Mouse (Mus musculus): ENCODE results near the gene Poc1a. TPM values are rescaled to one million over a fixed set of nuclear protein-coding genes. Genes with fewer than 3 reads are reported as not detected.

The Poc1a gene
- total and polyA plus RNA-seq, 2 experiments from 2014 or later = 9.8 to 10.8 TPM

DNA sequence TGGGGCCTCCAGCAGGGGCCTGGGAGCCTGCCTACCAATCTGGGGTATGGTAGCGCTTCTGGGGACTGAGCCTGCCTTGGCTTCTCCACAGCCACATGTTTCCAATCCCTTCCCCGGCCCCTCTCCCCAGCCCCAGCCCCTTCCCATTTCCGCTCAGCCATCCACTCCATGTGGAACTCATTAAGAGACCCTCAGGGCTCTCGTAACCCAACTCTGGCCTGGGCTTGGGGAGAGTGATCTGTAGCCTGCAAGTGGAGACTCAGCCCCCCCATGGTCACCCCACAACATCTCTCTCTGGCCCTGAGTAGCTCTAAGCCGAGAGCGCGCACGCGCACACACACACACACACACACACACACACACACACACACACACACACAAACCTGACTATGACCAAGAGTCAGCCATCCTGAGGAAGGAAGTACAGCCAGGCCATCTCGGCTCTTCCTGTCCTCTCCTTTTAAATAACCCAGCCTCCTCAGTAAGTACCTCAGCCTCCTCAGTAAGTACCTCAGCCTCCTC lies 75.5 kb downstream of the Poc1a start:
- no peak overlapping the region for H3K9ac ChIP-seq (replicated peaks; ENCODE audit: low read length)
- no peaks in the 10 kb centered on the region for H3K9me3 ChIP-seq (ENCODE audit: low read length)
- no peaks in the 10 kb centered on the region for H3K4me1 ChIP-seq (ENCODE audit: insufficient read depth, low read length)
- no peak for TF ChIP-seq CTCF (IDR thresholded peaks at IDR 0.05; ENCODE audit: low read depth)
- no peak for ATAC-seq
- no peaks in the 10 kb centered on the region for H3K36me3 ChIP-seq (ENCODE audit: insufficient read depth, low read length)
- no peak for DNase-seq (ENCODE audit: low spot score)
- H3K4me2 ChIP-seq (ENCODE audit: low read depth, low read length) = no peak overlapping the region
- H3K27ac ChIP-seq = no peak overlapping the region
- WGBS = 69% methylated on average over 5 of the region's 10 CpGs
- no peak overlapping the region for H3K4me3 ChIP-seq (ENCODE audit: low read length)
- no peaks in the 10 kb centered on the region for H3K27me3 ChIP-seq (ENCODE audit: insufficient read depth, low read length)

DNA sequence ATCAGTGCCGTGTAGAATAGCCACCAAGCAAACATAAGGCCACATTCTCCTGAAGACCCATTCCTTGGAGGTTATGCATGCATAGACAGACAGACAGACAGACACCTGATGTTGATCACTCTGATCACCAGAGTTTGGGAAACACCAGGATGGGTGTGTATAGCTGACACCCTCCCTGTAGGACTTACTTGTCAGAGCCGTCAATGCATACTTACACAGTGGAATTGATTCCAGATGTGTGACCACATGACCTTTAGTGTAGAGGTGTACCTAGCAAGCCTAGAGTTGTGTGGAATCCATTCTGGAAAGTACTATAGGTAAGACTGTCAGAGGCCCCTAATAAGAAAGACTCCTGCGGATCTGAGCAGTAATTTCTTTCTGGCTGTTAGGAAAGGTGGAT lies 76.3 kb downstream of the Poc1a start:
- H3K36me3 ChIP-seq (ENCODE audit: insufficient read depth, low read length) = no peaks in the 10 kb centered on the region
- H3K4me1 ChIP-seq (ENCODE audit: insufficient read depth, low read length) = no peaks in the 10 kb centered on the region
- H3K27ac ChIP-seq = no peak overlapping the region
- WGBS = 89% methylated on average over 3 of the region's 3 CpGs
- no peak overlapping the region for H3K4me3 ChIP-seq (ENCODE audit: low read length)
- no peak overlapping the region for H3K4me2 ChIP-seq (ENCODE audit: low read depth, low read length)
- TF ChIP-seq CTCF (IDR thresholded peaks at IDR 0.05; ENCODE audit: low read depth) = no peak
- no peak for ATAC-seq
- DNase-seq (ENCODE audit: low spot score) = no peak
- H3K9ac ChIP-seq (replicated peaks; ENCODE audit: low read length) = no peak overlapping the region
- H3K27me3 ChIP-seq (ENCODE audit: insufficient read depth, low read length) = no peaks in the 10 kb centered on the region
- no peaks in the 10 kb centered on the region for H3K9me3 ChIP-seq (ENCODE audit: low read length)

DNA sequence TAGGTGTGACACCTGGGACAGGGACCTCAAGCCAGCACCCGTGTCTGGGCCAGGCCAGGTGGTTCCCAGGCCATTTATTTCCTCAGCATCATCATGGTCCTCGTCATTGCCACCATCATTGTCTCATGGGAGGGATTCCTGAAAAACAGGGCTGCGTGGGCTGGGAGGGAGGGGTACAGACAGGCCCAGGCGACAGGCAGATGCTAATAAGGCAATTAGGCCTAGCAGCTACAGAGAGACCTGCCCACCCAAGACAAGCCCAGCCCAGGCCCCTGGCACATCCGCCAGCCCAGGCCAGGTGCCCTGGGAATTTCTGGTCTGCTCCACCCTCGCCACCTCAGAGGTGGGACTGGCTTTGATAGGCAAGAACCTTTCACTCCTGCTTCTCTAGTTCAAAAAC lies 78.4 kb downstream of the Poc1a start:
- H3K4me3 ChIP-seq (ENCODE audit: low read length) = no peak overlapping the region

DNA sequence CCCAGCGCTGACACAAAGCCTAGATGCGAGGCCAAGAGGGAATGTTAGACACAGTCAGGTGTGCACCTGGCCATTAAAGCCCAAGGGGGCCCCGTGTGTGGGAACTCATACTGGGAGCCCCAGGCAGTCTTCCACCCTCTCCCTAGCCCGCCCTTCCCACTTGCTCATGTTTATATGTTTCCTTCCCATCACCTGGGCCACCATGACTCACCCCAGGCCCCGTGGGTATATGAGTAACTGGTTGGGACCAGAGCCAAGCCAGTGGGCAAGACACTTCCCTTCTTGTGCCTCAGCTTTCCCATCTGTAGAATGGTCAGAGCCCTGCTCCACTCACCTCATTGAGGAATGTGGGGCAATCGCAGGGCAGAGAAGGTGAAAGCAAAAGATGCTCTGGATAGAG lies 80.3 kb downstream of the Poc1a start:
- Histone ChIP-seq H3K9ac (replicated peaks; ENCODE audit: low read length) (no peak overlapping the region), H3K4me2 (ENCODE audit: low read depth, low read length) (no peak overlapping the region), H3K9me3 (ENCODE audit: low read length) (no peaks in the 10 kb centered on the region), H3K4me1 (ENCODE audit: insufficient read depth, low read length) (no peaks in the 10 kb centered on the region), H3K27ac (no peak overlapping the region), H3K36me3 (ENCODE audit: insufficient read depth, low read length) (no peaks in the 10 kb centered on the region), H3K27me3 (ENCODE audit: insufficient read depth, low read length) (no peaks in the 10 kb centered on the region), H3K4me3 (ENCODE audit: low read length) (no peak overlapping the region)
- DNase-seq (ENCODE audit: low spot score) (no peak), ATAC-seq (no peak)
- 89% methylated on average over 6 of the region's 6 CpGs for WGBS
- no peak for TF ChIP-seq CTCF (IDR thresholded peaks at IDR 0.05; ENCODE audit: low read depth)

More for the DNA sequence above, 78.4 kb downstream of the Poc1a start:
- DNase-seq (ENCODE audit: low spot score) (no peak), ATAC-seq (no peak)
- Histone ChIP-seq H3K27me3 (ENCODE audit: insufficient read depth, low read length) (no peaks in the 10 kb centered on the region), H3K9ac (replicated peaks; ENCODE audit: low read length) (no peak overlapping the region), H3K36me3 (ENCODE audit: insufficient read depth, low read length) (no peaks in the 10 kb centered on the region), H3K4me1 (ENCODE audit: insufficient read depth, low read length) (no peaks in the 10 kb centered on the region), H3K27ac (no peak overlapping the region), H3K4me2 (ENCODE audit: low read depth, low read length) (no peak overlapping the region), H3K9me3 (ENCODE audit: low read length) (no peaks in the 10 kb centered on the region)
- 60% methylated on average over 6 of the region's 6 CpGs for WGBS
- no peak for TF ChIP-seq CTCF (IDR thresholded peaks at IDR 0.05; ENCODE audit: low read depth)

DNA sequence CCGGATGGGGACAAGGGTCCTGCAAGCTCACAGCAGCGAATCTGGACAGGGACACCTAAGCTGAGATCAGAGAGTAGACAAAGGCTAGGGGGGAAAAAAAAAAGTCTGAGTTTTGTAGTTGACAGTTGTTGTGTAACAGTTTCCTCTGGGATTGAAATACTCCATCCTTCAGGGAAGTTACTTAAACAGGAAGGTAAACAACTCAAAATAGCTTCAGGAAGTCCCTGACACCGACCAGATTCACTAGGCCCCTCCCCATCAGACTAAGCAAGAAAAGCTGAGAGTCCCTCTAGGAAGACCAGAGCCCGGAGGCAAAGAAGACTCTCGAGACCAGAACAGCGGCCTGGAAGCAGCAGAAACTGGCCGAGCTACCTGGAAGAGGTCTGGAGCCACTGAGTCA lies 84.5 kb downstream of the Poc1a start:
- no peaks in the 10 kb centered on the region for H3K9me3 ChIP-seq (ENCODE audit: low read length)
- no peak overlapping the region for H3K27ac ChIP-seq
- ATAC-seq (no peak), DNase-seq (ENCODE audit: low spot score) (no peak)
- no peak for TF ChIP-seq CTCF (IDR thresholded peaks at IDR 0.05; ENCODE audit: low read depth)
- no peak overlapping the region for H3K4me3 ChIP-seq (ENCODE audit: low read length)
- H3K27me3 ChIP-seq (ENCODE audit: insufficient read depth, low read length) = no peaks in the 10 kb centered on the region
- H3K9ac ChIP-seq (replicated peaks; ENCODE audit: low read length) = no peak overlapping the region
- WGBS = 78% methylated on average over 7 of the region's 7 CpGs
- H3K4me1 ChIP-seq (ENCODE audit: insufficient read depth, low read length) = peaks cover 10% of the 10 kb centered on the region
- H3K36me3 ChIP-seq (ENCODE audit: insufficient read depth, low read length) = no peaks in the 10 kb centered on the region
- H3K4me2 ChIP-seq (ENCODE audit: low read depth, low read length) = no peak overlapping the region

DNA sequence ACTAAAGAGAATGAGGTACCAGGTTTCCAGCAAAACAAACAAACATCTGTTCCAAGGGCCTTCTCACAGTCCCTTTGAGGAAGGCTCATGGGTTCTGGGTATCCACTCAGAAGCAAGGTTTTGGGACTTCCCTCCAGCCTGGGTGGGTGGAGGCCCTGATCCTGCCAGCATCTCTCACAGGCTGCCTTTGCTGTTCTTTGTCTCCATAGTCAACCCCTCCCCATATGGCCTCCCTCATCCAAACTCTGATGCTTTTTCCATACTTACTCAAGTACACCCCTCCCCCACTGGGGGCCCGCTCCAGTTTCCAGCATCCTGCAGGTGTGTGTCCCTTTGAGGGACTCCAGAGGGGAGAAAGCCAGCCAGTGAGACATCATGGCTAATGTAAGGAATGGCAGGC lies 85.3 kb downstream of the Poc1a start:
- WGBS = 36% methylated on average over 1 of the region's 1 CpGs
- H3K36me3 ChIP-seq (ENCODE audit: insufficient read depth, low read length) = no peaks in the 10 kb centered on the region; the same call in 1 of the 2 replicates

DNA sequence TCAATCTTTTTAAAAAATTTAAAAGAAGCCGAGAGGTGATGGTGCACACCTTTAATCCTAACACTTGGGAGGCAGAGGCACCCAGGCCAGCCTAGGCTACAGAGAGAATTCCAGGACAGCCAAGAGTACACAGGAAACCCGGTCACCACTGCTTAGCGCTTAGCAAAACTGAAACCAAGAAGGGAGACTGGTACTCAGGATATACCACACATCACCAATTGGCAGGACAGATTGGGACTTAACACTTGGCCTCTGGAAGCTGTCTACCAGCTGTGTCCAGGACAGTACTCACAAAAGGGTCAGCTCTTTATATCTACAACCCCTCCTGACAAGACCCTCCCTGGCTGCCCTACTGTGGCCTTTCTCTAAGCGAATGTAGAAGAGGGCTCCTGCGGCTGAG lies 86.1 kb downstream of the Poc1a start:
- DNase-seq (ENCODE audit: low spot score) = no peak
- Histone ChIP-seq H3K9ac (replicated peaks; ENCODE audit: low read length) (peak overlapping the region; percentile 45), H3K4me2 (ENCODE audit: low read depth, low read length) (peak overlapping the region; percentile 98), H3K36me3 (ENCODE audit: insufficient read depth, low read length) (no peaks in the 10 kb centered on the region; the same call in 1 of the 2 replicates), H3K4me1 (ENCODE audit: insufficient read depth, low read length) (peaks cover 21% of the 10 kb centered on the region), H3K27me3 (ENCODE audit: insufficient read depth, low read length) (no peaks in the 10 kb centered on the region), H3K9me3 (ENCODE audit: low read length) (no peaks in the 10 kb centered on the region), H3K27ac (peak overlapping the region; percentile 22; the same call in 1 of the 2 replicates), H3K4me3 (ENCODE audit: low read length) (peak overlapping the region; percentile 78)
- ATAC-seq = no peak
- 23% methylated on average over 5 of the region's 5 CpGs for WGBS
- no peak for TF ChIP-seq CTCF (IDR thresholded peaks at IDR 0.05; ENCODE audit: low read depth)

More for the DNA sequence above, 85.3 kb downstream of the Poc1a start:
- peaks cover 14% of the 10 kb centered on the region for H3K4me1 ChIP-seq (ENCODE audit: insufficient read depth, low read length)
- H3K27ac ChIP-seq = no peak overlapping the region
- H3K4me3 ChIP-seq (ENCODE audit: low read length) = no peak overlapping the region
- no peak for ATAC-seq
- no peaks in the 10 kb centered on the region for H3K27me3 ChIP-seq (ENCODE audit: insufficient read depth, low read length)
- H3K9ac ChIP-seq (replicated peaks; ENCODE audit: low read length) = no peak overlapping the region
- TF ChIP-seq CTCF (IDR thresholded peaks at IDR 0.05; ENCODE audit: low read depth) = no peak
- no peak for DNase-seq (ENCODE audit: low spot score)
- H3K9me3 ChIP-seq (ENCODE audit: low read length) = no peaks in the 10 kb centered on the region
- H3K4me2 ChIP-seq (ENCODE audit: low read depth, low read length) = no peak overlapping the region
